Mouse (Mus musculus): Measurements from ENCODE around the gene B3galt1.

DNA sequence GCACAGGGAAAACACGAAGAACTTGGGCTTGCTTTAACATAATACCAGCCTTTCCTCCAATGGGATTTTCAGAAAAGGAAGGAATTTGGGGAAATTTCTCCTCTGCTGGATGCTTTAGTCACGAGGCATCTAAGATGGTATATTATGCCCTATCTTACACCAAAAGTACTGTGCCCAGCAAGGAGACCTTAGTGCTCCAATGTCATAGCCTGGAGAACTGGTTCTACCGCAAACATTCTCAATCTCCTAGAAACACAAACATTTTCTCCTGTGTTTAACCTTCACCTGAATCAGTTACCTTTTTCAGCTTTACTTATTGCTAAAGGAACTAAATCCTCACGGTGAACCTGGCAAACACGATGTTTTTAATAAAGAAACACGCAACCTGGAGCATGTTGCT lies 486.8 kb downstream of the B3galt1 start:
- TF ChIP-seq POLR2A (IDR thresholded peaks at IDR 0.05; ENCODE audit: low read depth, low read length): no peak
- no peak for TF ChIP-seq CTCF (IDR thresholded peaks at IDR 0.05; ENCODE audit: extremely low read depth, insufficient read depth, insufficient read length, insufficient replicate concordance)

Measured in spleen, adult 2 months (tissue).